Mouse (Mus musculus) cerebellum, adult 8-10 months (tissue): ENCODE results near the gene Exoc3l4.

ENCODE experiments used
- DNase-seq: peaks from one replicate; pipeline ENCODE4 v3.0.0; 2022

The Exoc3l4 gene

GRCm38 (mm10) chr12:111436170-111436569 is 19.4 kb downstream of the Exoc3l4 start:
- no peak for DNase-seq

GRCm38 (mm10) chr12:111436640-111437039 is 19.8 kb downstream of the Exoc3l4 start:
- DNase-seq: no peak

- no peak for DNase-seq
Measured at GRCm38 (mm10) chr12:111437222-111437900, 20.5 kb downstream of the Exoc3l4 start.

GRCm38 (mm10) chr12:111438850-111439249 is 22.0 kb downstream of the Exoc3l4 start:
- DNase-seq: no peak

- DNase-seq: no peak
Measured at GRCm38 (mm10) chr12:111440701-111441373, 24.0 kb downstream of the Exoc3l4 start.

GRCm38 (mm10) chr12:111441523-111441922 is 24.7 kb downstream of the Exoc3l4 start:
- DNase-seq: no peak

GRCm38 (mm10) chr12:111442309-111443010 is 25.6 kb downstream of the Exoc3l4 start, which contains the start of gene Tnfaip2:
Gene Tnfaip2, plus strand, starts transcription at chr12:111442469.
- DNase-seq: no peak

GRCm38 (mm10) chr12:111443011-111443870 is 26.4 kb downstream of the Exoc3l4 start:
- no peak for DNase-seq

GRCm38 (mm10) chr12:111443921-111444831 is 27.4 kb downstream of the Exoc3l4 start:
- no peak for DNase-seq

- DNase-seq: no peak
Measured at GRCm38 (mm10) chr12:111445161-111445889, 28.5 kb downstream of the Exoc3l4 start.

- DNase-seq: no peak
Measured at GRCm38 (mm10) chr12:111445890-111446613, 29.2 kb downstream of the Exoc3l4 start.

- DNase-seq: no peak
Measured at GRCm38 (mm10) chr12:111446745-111447144, 29.9 kb downstream of the Exoc3l4 start.

- DNase-seq: no peak
Measured at GRCm38 (mm10) chr12:111447350-111447749, 30.5 kb downstream of the Exoc3l4 start.

GRCm38 (mm10) chr12:111447898-111448760 is 31.3 kb downstream of the Exoc3l4 start:
- DNase-seq: no peak

- DNase-seq: no peak
Measured at GRCm38 (mm10) chr12:111448931-111449705, 32.3 kb downstream of the Exoc3l4 start.

GRCm38 (mm10) chr12:111450359-111450758 is 33.5 kb downstream of the Exoc3l4 start:
- no peak for DNase-seq

GRCm38 (mm10) chr12:111451561-111451960 is 34.7 kb downstream of the Exoc3l4 start:
- no peak for DNase-seq

GRCm38 (mm10) chr12:111454021-111454420 is 37.2 kb downstream of the Exoc3l4 start:
- no peak for DNase-seq
